Mouse (Mus musculus): ENCODE results near the gene Manf.

Manf gene

GRCm38 (mm10) chr9:106891829-106892551 is at the start of gene Manf:
Gene Manf (minus strand): TSS chr9:106891979.
- under 1% methylated on average over 59 of the region's 59 CpGs for WGBS

GRCm38 (mm10) chr9:106934998-106935397 is 43.2 kb upstream of the Manf start:
- 43% methylated on average over 1 of the region's 1 CpGs for WGBS

GRCm38 (mm10) chr9:106914878-106915277 is 23.1 kb upstream of the Manf start:
- 92% methylated on average over 6 of the region's 6 CpGs for WGBS

GRCm38 (mm10) chr9:106913759-106914158 is 22.0 kb upstream of the Manf start:
- 11% methylated on average over 1 of the region's 1 CpGs for WGBS

- 97% methylated on average over 1 of the region's 1 CpGs for WGBS
Observed at GRCm38 (mm10) chr9:106911624-106912023, 19.8 kb upstream of the Manf start.

- WGBS = 44% methylated on average over 5 of the region's 5 CpGs
Observed at GRCm38 (mm10) chr9:106908715-106909114, 16.9 kb upstream of the Manf start.

GRCm38 (mm10) chr9:106908174-106908573 is 16.4 kb upstream of the Manf start:
- 85% methylated on average over 3 of the region's 3 CpGs for WGBS

GRCm38 (mm10) chr9:106906597-106906996 is 14.8 kb upstream of the Manf start:
- WGBS = 86% methylated on average over 8 of the region's 8 CpGs

- WGBS = 18% methylated on average over 1 of the region's 1 CpGs
Observed at GRCm38 (mm10) chr9:106903791-106904134, 12.0 kb upstream of the Manf start.

GRCm38 (mm10) chr9:106903099-106903790 is 11.5 kb upstream of the Manf start:
- 69% methylated on average over 4 of the region's 4 CpGs for WGBS

GRCm38 (mm10) chr9:106901596-106901995 is 9.8 kb upstream of the Manf start:
- 74% methylated on average over 7 of the region's 7 CpGs for WGBS

GRCm38 (mm10) chr9:106898901-106899300 is 7.1 kb upstream of the Manf start:
- 97% methylated on average over 1 of the region's 1 CpGs for WGBS

GRCm38 (mm10) chr9:106893327-106893726 is 1.5 kb upstream of the Manf start:
- 71% methylated on average over 3 of the region's 3 CpGs for WGBS

- 1% methylated on average over 9 of the region's 9 CpGs for WGBS
Observed at GRCm38 (mm10) chr9:106892552-106892875, 735 bp upstream of the Manf start.

GRCm38 (mm10) chr9:106891341-106891741 is 438 bp downstream of the Manf start:
- WGBS = under 1% methylated on average over 17 of the region's 17 CpGs

GRCm38 (mm10) chr9:106890496-106891240 is 1.1 kb downstream of the Manf start:
- WGBS = 55% methylated on average over 8 of the region's 8 CpGs

GRCm38 (mm10) chr9:106889321-106889720 is 2.5 kb downstream of the Manf start:
- WGBS = 70% methylated on average over 9 of the region's 9 CpGs

GRCm38 (mm10) chr9:106888346-106888745 is 3.4 kb downstream of the Manf start:
- 88% methylated on average over 3 of the region's 3 CpGs for WGBS

GRCm38 (mm10) chr9:106886828-106887702 is 4.7 kb downstream of the Manf start, which contains the start of gene Rbm15b:
Gene Rbm15b (minus strand): TSS chr9:106887428.
- 2% methylated on average over 101 of the region's 101 CpGs for WGBS

- 1% methylated on average over 105 of the region's 107 CpGs for WGBS
Observed at GRCm38 (mm10) chr9:106885901-106886731, 5.7 kb downstream of the Manf start.

Measured in cerebral cortex, adult 2 months (tissue).